Mouse (Mus musculus): ENCODE results near the gene Lhfpl3. TPM values are rescaled to one million over a fixed set of nuclear protein-coding genes. Genes with fewer than 3 reads are reported as not detected.
"Not testable (repeated sequence)": the region's sequence is repeated elsewhere in the genome, so short reads cannot be mapped to it uniquely, and the experiment has no call there.

Lhfpl3 gene
- polyA plus RNA-seq (2012; rRNA removed), result 17.8 and 18.8 TPM in 2 replicates

GRCm38 (mm10) chr5:22745885-22746532 is at the start of gene Lhfpl3:
TSS of gene Lhfpl3 (plus strand) at chr5:22746059.
- Histone ChIP-seq H3K4me3 (ENCODE audit: insufficient read depth, low read length) (peak within 1 kb of the TSS; percentile 57), H3K4me1 (ENCODE audit: control insufficient read depth, insufficient read depth, low read length) (no peaks in the 10 kb centered on the region), H3K27ac (ENCODE audit: insufficient read depth, low read length) (no peak within 1 kb of the TSS)
- no peak for TF ChIP-seq POLR2A (IDR thresholded peaks at IDR 0.05; ENCODE audit: extremely low read depth, insufficient read depth, low read length)
- TF ChIP-seq CTCF (IDR thresholded peaks at IDR 0.05; ENCODE audit: extremely low read depth, insufficient read depth, low read length), result no peak

GRCm38 (mm10) chr5:22706271-22706670 is 39.6 kb upstream of the Lhfpl3 start:
- not testable (repeated sequence) for H3K4me3 ChIP-seq (ENCODE audit: insufficient read depth, low read length); H3K4me1 ChIP-seq (ENCODE audit: control insufficient read depth, insufficient read depth, low read length); H3K27ac ChIP-seq (ENCODE audit: insufficient read depth, low read length)

- TF ChIP-seq CTCF (IDR thresholded peaks at IDR 0.05; ENCODE audit: extremely low read depth, insufficient read depth, low read length), result no peak
Measured at GRCm38 (mm10) chr5:22745529-22745884, 352 bp upstream of the Lhfpl3 start.

GRCm38 (mm10) chr5:22746533-22747021 is 718 bp downstream of the Lhfpl3 start:
- TF ChIP-seq POLR2A (IDR thresholded peaks at IDR 0.05; ENCODE audit: extremely low read depth, insufficient read depth, low read length) (no peak), CTCF (IDR thresholded peaks at IDR 0.05; ENCODE audit: extremely low read depth, insufficient read depth, low read length) (no peak)
- Histone ChIP-seq H3K4me1 (ENCODE audit: control insufficient read depth, insufficient read depth, low read length) (no peaks in the 10 kb centered on the region), H3K27ac (ENCODE audit: insufficient read depth, low read length) (no peak overlapping the region), H3K4me3 (ENCODE audit: insufficient read depth, low read length) (peak overlapping the region; percentile 57)

More at GRCm38 (mm10) chr5:22745529-22745884, 352 bp upstream of the Lhfpl3 start:
- Histone ChIP-seq H3K4me1 (ENCODE audit: control insufficient read depth, insufficient read depth, low read length) (no peaks in the 10 kb centered on the region), H3K27ac (ENCODE audit: insufficient read depth, low read length) (no peak overlapping the region), H3K4me3 (ENCODE audit: insufficient read depth, low read length) (peak overlapping the region; percentile 57)

GRCm38 (mm10) chr5:22747305-22747704 is 1.4 kb downstream of the Lhfpl3 start:
- Histone ChIP-seq H3K4me1 (ENCODE audit: control insufficient read depth, insufficient read depth, low read length) (no peaks in the 10 kb centered on the region), H3K27ac (ENCODE audit: insufficient read depth, low read length) (no peak overlapping the region), H3K4me3 (ENCODE audit: insufficient read depth, low read length) (peak overlapping the region; percentile 57)
- TF ChIP-seq CTCF (IDR thresholded peaks at IDR 0.05; ENCODE audit: extremely low read depth, insufficient read depth, low read length), result no peak
- no peak for TF ChIP-seq POLR2A (IDR thresholded peaks at IDR 0.05; ENCODE audit: extremely low read depth, insufficient read depth, low read length)

GRCm38 (mm10) chr5:22757261-22757660 is 11.4 kb downstream of the Lhfpl3 start:
- peak; percentile 44 for TF ChIP-seq CTCF (IDR thresholded peaks at IDR 0.05; ENCODE audit: extremely low read depth, insufficient read depth, low read length)
- no peak for TF ChIP-seq POLR2A (IDR thresholded peaks at IDR 0.05; ENCODE audit: extremely low read depth, insufficient read depth, low read length)
- H3K4me3 ChIP-seq (ENCODE audit: insufficient read depth, low read length), result no peak overlapping the region
- H3K27ac ChIP-seq (ENCODE audit: insufficient read depth, low read length), result no peak overlapping the region
- no peaks in the 10 kb centered on the region for H3K4me1 ChIP-seq (ENCODE audit: control insufficient read depth, insufficient read depth, low read length)

GRCm38 (mm10) chr5:22770726-22771125 is 24.9 kb downstream of the Lhfpl3 start:
- no peak overlapping the region for H3K27ac ChIP-seq (ENCODE audit: insufficient read depth, low read length)
- no peaks in the 10 kb centered on the region for H3K4me1 ChIP-seq (ENCODE audit: control insufficient read depth, insufficient read depth, low read length)

GRCm38 (mm10) chr5:22795361-22795760 is 49.5 kb downstream of the Lhfpl3 start:
- H3K4me3 ChIP-seq (ENCODE audit: insufficient read depth, low read length), result no peak overlapping the region
- TF ChIP-seq CTCF (IDR thresholded peaks at IDR 0.05; ENCODE audit: extremely low read depth, insufficient read depth, low read length) (no peak), POLR2A (IDR thresholded peaks at IDR 0.05; ENCODE audit: extremely low read depth, insufficient read depth, low read length) (no peak)

More at GRCm38 (mm10) chr5:22770726-22771125, 24.9 kb downstream of the Lhfpl3 start:
- H3K4me3 ChIP-seq (ENCODE audit: insufficient read depth, low read length), result no peak overlapping the region
- TF ChIP-seq POLR2A (IDR thresholded peaks at IDR 0.05; ENCODE audit: extremely low read depth, insufficient read depth, low read length) (no peak), CTCF (IDR thresholded peaks at IDR 0.05; ENCODE audit: extremely low read depth, insufficient read depth, low read length) (no peak)

GRCm38 (mm10) chr5:22813426-22813825 is 67.6 kb downstream of the Lhfpl3 start:
- H3K27ac ChIP-seq (ENCODE audit: insufficient read depth, low read length), result no peak overlapping the region

More at GRCm38 (mm10) chr5:22795361-22795760, 49.5 kb downstream of the Lhfpl3 start:
- Histone ChIP-seq H3K27ac (ENCODE audit: insufficient read depth, low read length) (no peak overlapping the region), H3K4me1 (ENCODE audit: control insufficient read depth, insufficient read depth, low read length) (no peaks in the 10 kb centered on the region; the same call in 1 of the 2 replicates)

GRCm38 (mm10) chr5:22829822-22830450 is 84.1 kb downstream of the Lhfpl3 start:
- Histone ChIP-seq H3K27ac (ENCODE audit: insufficient read depth, low read length) (no peak overlapping the region), H3K4me1 (ENCODE audit: control insufficient read depth, insufficient read depth, low read length) (no peaks in the 10 kb centered on the region), H3K4me3 (ENCODE audit: insufficient read depth, low read length) (no peak overlapping the region)
- TF ChIP-seq CTCF (IDR thresholded peaks at IDR 0.05; ENCODE audit: extremely low read depth, insufficient read depth, low read length) (no peak), POLR2A (IDR thresholded peaks at IDR 0.05; ENCODE audit: extremely low read depth, insufficient read depth, low read length) (no peak)

More at GRCm38 (mm10) chr5:22813426-22813825, 67.6 kb downstream of the Lhfpl3 start:
- no peaks in the 10 kb centered on the region for H3K4me1 ChIP-seq (ENCODE audit: control insufficient read depth, insufficient read depth, low read length)
- TF ChIP-seq POLR2A (IDR thresholded peaks at IDR 0.05; ENCODE audit: extremely low read depth, insufficient read depth, low read length) (no peak), CTCF (IDR thresholded peaks at IDR 0.05; ENCODE audit: extremely low read depth, insufficient read depth, low read length) (no peak)
- H3K4me3 ChIP-seq (ENCODE audit: insufficient read depth, low read length), result no peak overlapping the region
